Mouse (Mus musculus) forebrain, embryonic 16.5 days (tissue): Measurements from ENCODE around the gene Mtif3. TPM values are rescaled to one million over a fixed set of nuclear protein-coding genes. Genes with fewer than 3 reads are reported as not detected.
A peak's percentile ranks its signal among the peaks of the same experiment; 100 is the strongest.
"Not testable (repeated sequence)": the region's sequence is repeated elsewhere in the genome, so short reads cannot be mapped to it uniquely, and the experiment has no call there.

Experiments used
- ATAC-seq: fragments of 200-750 bp; cut with Nextera tagmentation; 2 replicates; pipeline ENCODE4 v1.8.0; 2017; ENCODE audit warnings: mild to moderate bottlenecking, moderate library complexity
- H3K27ac ChIP-seq: fragments of 300-500 bp; sonication (generic); 2 replicates; pipeline ENCODE4 v1.5.1; 2014; ENCODE audit warnings: low read length, control low read depth
- H3K27me3 ChIP-seq: fragments of 300-500 bp; sonication (generic); replicated peaks from 2 replicates; pipeline ENCODE4 v1.6.1; 2014; ENCODE audit warnings: low read length; ENCODE audit not compliant: control insufficient read depth, insufficient read depth
- H3K36me3 ChIP-seq: fragments of 300-500 bp; sonication (generic); 2 replicates; pipeline ENCODE4 v1.6.1; 2014; ENCODE audit not compliant: control insufficient read depth, insufficient read depth
- H3K4me1 ChIP-seq: fragments of 300-500 bp; sonication (generic); replicated peaks from 2 replicates; pipeline ENCODE4 v1.6.1; 2014; ENCODE audit warnings: low read length; ENCODE audit not compliant: control insufficient read depth, insufficient read depth
- H3K4me2 ChIP-seq: fragments of 300-500 bp; sonication (generic); 2 replicates; pipeline ENCODE4 v1.6.1; 2014; ENCODE audit warnings: mild to moderate bottlenecking, low read length, control low read depth
- H3K4me3 ChIP-seq: fragments of 300-500 bp; sonication (generic); replicated peaks from 2 replicates; pipeline ENCODE4 v1.5.1; 2014; ENCODE audit warnings: mild to moderate bottlenecking, low read length, control low read depth
- H3K9ac ChIP-seq: fragments of 300-500 bp; sonication (generic); replicated peaks from 2 replicates; pipeline ENCODE4 v1.6.1; 2014; ENCODE audit warnings: low read depth, low read length, control low read depth
- H3K9me3 ChIP-seq: fragments of 300-500 bp; sonication (generic); 2 replicates; pipeline ENCODE4 v1.6.1; 2016; ENCODE audit warnings: low read length; ENCODE audit not compliant: control insufficient read depth
- WGBS: fragments of 180-500 bp; shearing (Covaris S2); extraction: QIAGEN DNeasy Blood & Tissue Kit; methylation state at CpG from one replicate; pipeline ENCODE4 v1.1.7; 2014; 5-methylcytosine and 5-hydroxymethylcytosine counted together
- polyA plus RNA-seq: library from polyadenylated mRNA; unstranded; fragments of >200 nt; fragmentation: Nextera tagmentation; extraction: Ambion mirVana; gene quantifications from 2 replicates; pipeline ENCODE4 v1.2.1, GENCODE M21; 2015

Gene Mtif3
- polyA plus RNA-seq, 1 experiment from 2014 or later: 28.7 TPM

- H3K27ac ChIP-seq: no peak overlapping the region
- H3K27me3 ChIP-seq: no peaks in the 10 kb centered on the region
- peaks cover 16% of the 10 kb centered on the region for H3K4me1 ChIP-seq
- WGBS: 100% methylated on average over 2 of the region's 2 CpGs
- no peaks in the 10 kb centered on the region for H3K9me3 ChIP-seq
- no peak overlapping the region for H3K4me2 ChIP-seq
- no peaks in the 10 kb centered on the region for H3K36me3 ChIP-seq
- H3K9ac ChIP-seq: no peak overlapping the region
- H3K4me3 ChIP-seq: no peak overlapping the region
- ATAC-seq: no peak
These were observed 19.0 kb downstream of the Mtif3 start for GRCm38 (mm10) chr5:146944568-146944967.

DNA sequence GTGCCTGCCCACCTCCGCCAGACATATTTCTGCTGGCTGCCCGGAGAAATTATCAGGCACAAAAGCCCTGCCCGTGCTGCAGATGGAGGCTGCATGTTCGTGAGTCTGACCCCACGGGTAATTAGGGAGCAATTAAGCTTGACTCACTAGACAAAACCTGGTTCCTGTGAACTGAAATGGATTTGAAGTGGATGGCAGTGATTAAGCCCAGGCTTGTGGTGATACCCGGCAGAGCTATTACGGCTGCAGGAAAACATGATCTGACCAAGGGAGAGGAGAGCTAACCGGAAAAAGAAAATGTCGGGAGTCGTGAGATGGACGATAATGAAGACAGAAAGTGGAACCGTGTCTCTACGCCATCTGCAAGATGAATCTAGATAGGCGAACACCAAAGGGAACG is 20.6 kb downstream of the Mtif3 start:
- no peak for ATAC-seq

DNA sequence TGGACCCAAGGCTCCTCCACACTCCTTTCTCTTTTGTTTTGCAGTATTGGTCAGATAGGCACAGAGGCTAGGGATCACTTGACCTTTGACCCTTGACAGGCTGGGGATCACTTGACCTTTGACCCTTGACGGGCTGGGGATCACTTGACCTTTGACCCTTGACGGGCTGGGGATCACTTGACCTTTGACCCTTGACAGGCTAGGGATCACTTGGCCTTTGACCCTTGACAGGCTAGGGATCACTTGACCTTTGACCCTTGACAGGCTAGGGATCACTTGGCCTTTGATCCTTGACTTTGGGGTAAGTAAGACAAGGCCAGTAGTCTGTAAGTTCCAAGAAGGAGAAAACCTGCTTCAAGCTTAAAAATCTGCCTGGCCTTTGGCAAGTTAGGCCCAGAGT is 21.7 kb downstream of the Mtif3 start:
- 60% methylated on average over 2 of the region's 2 CpGs for WGBS
- not testable (repeated sequence) for H3K36me3 ChIP-seq, H3K9ac ChIP-seq, H3K4me2 ChIP-seq, ATAC-seq, H3K9me3 ChIP-seq, H3K27me3 ChIP-seq, H3K4me3 ChIP-seq, H3K4me1 ChIP-seq, H3K27ac ChIP-seq

More for the DNA sequence above, 20.6 kb downstream of the Mtif3 start:
- Histone ChIP-seq H3K4me1 (peaks cover 7% of the 10 kb centered on the region), H3K27me3 (no peaks in the 10 kb centered on the region), H3K36me3 (no peaks in the 10 kb centered on the region), H3K9me3 (no peaks in the 10 kb centered on the region), H3K4me3 (no peak overlapping the region), H3K27ac (no peak overlapping the region), H3K4me2 (no peak overlapping the region), H3K9ac (no peak overlapping the region)
- 70% methylated on average over 15 of the region's 15 CpGs for whole genome bisulfite sequencing

DNA sequence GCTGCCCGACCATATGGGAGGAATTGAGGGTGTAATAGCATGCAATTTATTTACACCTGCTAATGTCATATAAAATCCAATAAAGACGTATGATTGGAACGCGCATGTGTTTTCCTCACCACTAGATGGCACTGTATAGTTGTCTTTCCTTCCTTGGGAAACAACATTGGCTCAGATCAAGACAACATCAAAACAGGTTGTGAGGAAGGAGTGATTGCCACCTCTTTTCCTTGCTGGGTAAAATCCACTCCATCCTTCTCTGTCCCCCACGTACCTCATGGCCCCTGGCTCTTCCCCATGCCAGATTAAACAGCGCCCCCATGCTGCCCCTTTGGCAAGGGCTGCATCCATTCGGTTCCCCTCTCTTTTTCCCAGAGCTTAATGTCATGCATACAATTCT is 23.4 kb downstream of the Mtif3 start:
- Histone ChIP-seq H3K4me2 (no peak overlapping the region), H3K36me3 (no peaks in the 10 kb centered on the region), H3K4me3 (no peak overlapping the region), H3K9ac (no peak overlapping the region), H3K27ac (no peak overlapping the region), H3K9me3 (no peaks in the 10 kb centered on the region), H3K27me3 (no peaks in the 10 kb centered on the region; the same call in 1 of the 2 replicates), H3K4me1 (0 out of 2 replicates have a peak, but pooled peaks cover 6% of the 10 kb centered on the region)
- peak; percentile 57 for ATAC-seq
- 22% methylated on average over 7 of the region's 7 CpGs for WGBS

- Histone ChIP-seq H3K4me2 (peak overlapping the region; percentile 14; the same call in 1 of the 2 replicates), H3K4me1 (0 out of 2 replicates have a peak, but pooled peaks cover 6% of the 10 kb centered on the region), H3K9ac (no peak overlapping the region), H3K27me3 (no peaks in the 10 kb centered on the region; the same call in 1 of the 2 replicates), H3K4me3 (no peak overlapping the region), H3K36me3 (no peaks in the 10 kb centered on the region), H3K27ac (no peak overlapping the region), H3K9me3 (no peaks in the 10 kb centered on the region)
- WGBS: 58% methylated on average over 16 of the region's 16 CpGs
- peak; percentile 86 for ATAC-seq
These were observed 24.3 kb downstream of the Mtif3 start for GRCm38 (mm10) chr5:146939109-146939796.

DNA sequence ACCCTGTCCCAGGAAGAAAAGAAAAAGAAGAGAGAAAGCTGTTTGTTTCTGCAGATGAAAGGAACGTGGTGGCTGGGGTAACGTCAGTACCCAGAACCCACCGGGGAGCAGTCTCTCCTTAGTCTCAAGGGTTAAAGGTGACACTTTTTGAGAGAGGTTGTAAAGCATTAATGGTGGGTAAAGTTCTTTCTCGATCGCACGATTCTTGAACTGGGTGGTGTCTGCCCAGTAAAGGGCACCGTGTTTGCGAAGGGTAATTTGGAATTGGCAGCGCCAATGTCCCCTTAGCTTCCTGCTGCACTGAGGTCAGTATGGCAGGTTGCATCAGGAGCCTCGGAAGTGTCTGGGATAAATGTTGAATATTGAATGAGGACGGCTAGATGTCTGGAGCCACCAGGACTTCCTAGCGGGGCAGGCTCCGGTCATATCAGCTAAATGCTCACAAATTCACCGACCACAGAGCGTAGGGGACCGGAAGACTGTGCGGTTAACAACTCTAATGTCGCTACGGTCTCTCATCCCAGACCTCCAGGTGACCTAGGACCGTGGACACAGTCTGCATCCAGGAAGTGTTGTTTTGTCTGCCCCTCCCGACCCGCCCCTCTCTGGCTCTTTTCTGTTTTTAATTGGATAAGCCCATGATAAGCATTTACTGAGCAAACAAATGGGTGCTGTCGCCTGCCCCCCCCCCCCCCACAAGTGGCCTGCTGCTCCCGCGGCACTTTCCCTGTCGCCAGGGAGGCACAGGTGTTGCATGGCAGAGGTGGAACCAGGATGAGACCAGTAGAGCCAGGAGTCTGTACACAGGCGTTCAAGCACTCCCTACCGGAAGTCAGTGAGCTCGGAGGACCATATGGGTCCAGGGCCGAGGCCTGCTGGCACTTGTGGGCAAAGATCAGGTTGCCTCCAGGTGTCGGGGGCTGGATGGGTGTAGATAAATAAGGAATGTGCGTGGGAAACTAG is 25.8 kb downstream of the Mtif3 start:
- Histone ChIP-seq H3K4me2 (no peak overlapping the region), H3K27me3 (no peaks in the 10 kb centered on the region; the same call in 1 of the 2 replicates), H3K9me3 (no peaks in the 10 kb centered on the region), H3K4me1 (0 out of 2 replicates have a peak, but pooled peaks cover 6% of the 10 kb centered on the region), H3K27ac (no peak overlapping the region), H3K4me3 (no peak overlapping the region), H3K36me3 (no peaks in the 10 kb centered on the region), H3K9ac (no peak overlapping the region)
- WGBS: 89% methylated on average over 32 of the region's 32 CpGs
- no peak for ATAC-seq

DNA sequence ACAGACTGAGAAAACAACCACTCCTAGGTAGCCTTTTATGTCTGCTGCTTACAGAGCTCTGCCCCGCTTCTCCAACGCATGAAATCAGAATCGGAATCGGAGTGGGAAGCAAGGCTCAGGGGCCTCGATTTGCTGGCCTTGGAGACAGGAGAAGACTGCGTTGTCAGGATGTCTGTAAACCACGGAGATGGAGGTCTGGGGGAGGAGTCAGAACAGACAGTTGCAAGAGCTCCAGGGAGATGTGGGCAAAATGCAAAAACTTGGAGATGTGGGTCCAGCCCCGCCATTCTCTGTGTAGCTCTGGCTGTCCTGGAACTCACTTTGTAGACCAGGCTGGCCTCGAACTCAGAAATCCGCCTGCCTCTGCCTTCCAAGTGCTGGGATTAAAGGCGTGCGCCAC is 30.1 kb downstream of the Mtif3 start:
- no peak for ATAC-seq
- 89% methylated on average over 12 of the region's 12 CpGs for WGBS
- Histone ChIP-seq H3K9me3 (no peaks in the 10 kb centered on the region), H3K36me3 (no peaks in the 10 kb centered on the region), H3K4me2 (no peak overlapping the region), H3K9ac (no peak overlapping the region), H3K4me3 (no peak overlapping the region), H3K27me3 (no peaks in the 10 kb centered on the region; the same call in 1 of the 2 replicates), H3K4me1 (no peaks in the 10 kb centered on the region), H3K27ac (no peak overlapping the region)

- Histone ChIP-seq H3K27ac (no peak overlapping the region), H3K4me3 (no peak overlapping the region), H3K4me2 (no peak overlapping the region), H3K9ac (no peak overlapping the region), H3K36me3 (no peaks in the 10 kb centered on the region), H3K27me3 (no peaks in the 10 kb centered on the region; the same call in 1 of the 2 replicates), H3K4me1 (no peaks in the 10 kb centered on the region), H3K9me3 (no peaks in the 10 kb centered on the region)
- WGBS: 77% methylated on average over 16 of the region's 16 CpGs
- no peak for ATAC-seq
These were observed 31.6 kb downstream of the Mtif3 start for GRCm38 (mm10) chr5:146931904-146932553.

GRCm38 (mm10) chr5:146931422-146931821 is 32.2 kb downstream of the Mtif3 start:
- no peaks in the 10 kb centered on the region for H3K9me3 ChIP-seq
- no peak overlapping the region for H3K4me3 ChIP-seq
- no peak overlapping the region for H3K9ac ChIP-seq
- H3K4me2 ChIP-seq: no peak overlapping the region
- 92% methylated on average over 7 of the region's 7 CpGs for WGBS
- ATAC-seq: no peak
- H3K4me1 ChIP-seq: no peaks in the 10 kb centered on the region
- H3K27me3 ChIP-seq: no peaks in the 10 kb centered on the region; the same call in 1 of the 2 replicates
- no peak overlapping the region for H3K27ac ChIP-seq
- H3K36me3 ChIP-seq: no peaks in the 10 kb centered on the region
